ENCODE assay signal across 8 mouse cellular contexts in the genomic region with DNA sequence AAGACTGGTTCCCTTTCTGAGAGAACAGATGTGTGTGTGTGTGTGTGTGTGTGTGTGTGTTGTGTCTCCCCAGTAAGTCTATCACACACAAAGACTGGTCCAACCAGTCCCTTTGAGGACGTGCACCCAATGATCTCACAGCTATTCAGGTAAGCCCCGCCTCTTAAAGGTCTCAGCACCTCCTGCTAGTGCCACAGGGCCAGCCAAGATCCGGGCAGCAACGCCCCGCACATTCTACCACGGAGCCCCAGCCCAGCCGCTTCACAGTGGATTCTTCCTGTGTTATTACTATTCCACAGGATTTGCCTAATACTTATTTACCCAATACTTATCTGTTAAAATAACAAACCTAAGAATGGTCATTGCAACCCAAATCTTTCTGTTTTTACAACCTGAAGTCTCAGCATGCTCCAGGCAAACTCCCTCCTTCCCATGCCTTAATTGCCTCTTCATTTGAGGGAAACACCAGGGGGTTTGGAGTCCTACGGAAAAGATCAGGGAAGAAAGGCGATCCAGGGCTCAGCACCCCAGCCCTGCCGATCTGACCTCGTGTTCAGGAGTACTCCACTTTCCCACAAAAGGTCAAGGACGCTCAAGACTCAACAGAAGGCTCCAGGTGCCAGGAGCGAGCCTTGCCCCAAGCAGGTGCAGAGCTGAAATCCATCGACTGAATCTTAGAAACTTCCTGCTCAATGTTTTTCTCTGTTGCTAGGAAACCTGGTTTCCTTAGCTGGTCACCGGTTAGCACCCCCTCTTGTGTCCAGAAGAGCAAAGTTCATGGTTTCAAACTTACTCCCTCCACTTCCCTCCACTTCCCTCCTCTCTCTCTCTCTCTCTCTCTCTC. TPM values are rescaled to one million over a fixed set of nuclear protein-coding genes. Genes with fewer than 3 reads are reported as not detected.
DNase-seq lines count a peak whose midpoint lies in the region; ATAC-seq lines count a peak whose summit lies in the region.

No protein-coding gene starts in this region.

- no peaks in the 10 kb centered on the region for H3K27me3 ChIP-seq in embryonic facial prominence, embryonic 14.5 days (replicated peaks; ENCODE audit: control insufficient read depth, insufficient read depth, low read length)
- H3K27me3 ChIP-seq in heart, embryonic 13.5 days (replicated peaks) = no peaks in the 10 kb centered on the region
- no peaks in the 10 kb centered on the region for H3K27me3 ChIP-seq in kidney, embryonic 15.5 days

- peaks cover 10% of the 10 kb centered on the region for H3K4me1 ChIP-seq in embryonic facial prominence, embryonic 14.5 days (ENCODE audit: control insufficient read depth, insufficient read depth, low read length)
- peaks cover 29% of the 10 kb centered on the region for H3K4me1 ChIP-seq in heart, embryonic 13.5 days
- H3K4me1 ChIP-seq in kidney, embryonic 15.5 days = peaks cover 19% of the 10 kb centered on the region

- peak overlapping the region; percentile 44 for H3K4me2 ChIP-seq in embryonic facial prominence, embryonic 14.5 days (ENCODE audit: low read depth, low read length)
- peak overlapping the region; percentile 83 for H3K4me2 ChIP-seq in heart, embryonic 13.5 days
- peak overlapping the region; percentile 61 for H3K4me2 ChIP-seq in kidney, embryonic 15.5 days

- 1% methylated on average over 15 of the region's 15 CpGs for WGBS in embryonic facial prominence, embryonic 14.5 days
- WGBS in heart, embryonic 13.5 days = under 1% methylated on average over 15 of the region's 15 CpGs
- 3% methylated on average over 15 of the region's 15 CpGs for WGBS in kidney, embryonic 15.5 days

- H3K4me3 ChIP-seq in embryonic facial prominence, embryonic 14.5 days (ENCODE audit: low read depth, low read length) = no peak overlapping the region; the same call in 1 of the 2 replicates
- H3K4me3 ChIP-seq in heart, embryonic 13.5 days = peak overlapping the region; percentile 49
- peak overlapping the region; percentile 31 for H3K4me3 ChIP-seq in kidney, embryonic 15.5 days (replicated peaks)

- H3K36me3 ChIP-seq in embryonic facial prominence, embryonic 14.5 days (ENCODE audit: control insufficient read depth, insufficient read depth, low read length) = no peaks in the 10 kb centered on the region
- H3K36me3 ChIP-seq in heart, embryonic 13.5 days = no peaks in the 10 kb centered on the region
- no peaks in the 10 kb centered on the region for H3K36me3 ChIP-seq in kidney, embryonic 15.5 days

- peak; percentile 16 to 23 for DNase-seq in layer of hippocampus, postnatal 10 days (ENCODE audit: low spot score in 2 of 2)
- no peak for DNase-seq in layer of hippocampus, postnatal 36 days
- peak; percentile 93 for DNase-seq in embryonic facial prominence, embryonic 14.5 days (ENCODE audit: low spot score)
- DNase-seq in lung, postnatal 25 days (ENCODE audit: low spot score) = peak; percentile 89
- peak; percentile 90 for DNase-seq in skeletal muscle tissue, adult 2 months (ENCODE audit: low read depth, low spot score)
- no peak for DNase-seq in frontal cortex, postnatal 10 days (ENCODE audit: low spot score in 2 of 2)

- H3K27ac ChIP-seq in embryonic facial prominence, embryonic 14.5 days (replicated peaks; ENCODE audit: low read depth, low read length) = peak overlapping the region; percentile 49; the same call in 1 of the 2 replicates
- peak overlapping the region; percentile 66 for H3K27ac ChIP-seq in heart, embryonic 13.5 days (replicated peaks)
- peak overlapping the region; percentile 80 for H3K27ac ChIP-seq in kidney, embryonic 15.5 days

- peak overlapping the region; percentile 39; the same call in 1 of the 2 replicates for H3K9ac ChIP-seq in embryonic facial prominence, embryonic 14.5 days (ENCODE audit: low read depth, low read length)
- H3K9ac ChIP-seq in heart, embryonic 13.5 days = peak overlapping the region; percentile 77
- peak overlapping the region; percentile 23; the same call in 1 of the 2 replicates for H3K9ac ChIP-seq in kidney, embryonic 15.5 days

- no peaks in the 10 kb centered on the region for H3K9me3 ChIP-seq in embryonic facial prominence, embryonic 14.5 days (ENCODE audit: control insufficient read depth, low read length)
- no peaks in the 10 kb centered on the region for H3K9me3 ChIP-seq in heart, embryonic 13.5 days
- H3K9me3 ChIP-seq in kidney, embryonic 15.5 days (replicated peaks) = no peaks in the 10 kb centered on the region

- peak; percentile 95 for ATAC-seq in embryonic facial prominence, embryonic 14.5 days (ENCODE audit: low read depth)
- ATAC-seq in heart, embryonic 13.5 days (ENCODE audit: extremely low read depth, insufficient number of reproducible peaks, low FRiP score, low TSS enrichment) = peak; percentile 80
- ATAC-seq in kidney, embryonic 15.5 days (replicated peaks; ENCODE audit: low FRiP score) = peak; percentile 87

RNA-seq across cellular contexts. Expression of gene Raf1, which starts 41.5 kb away (rescaled TPM):
- 100 to 1,000 TPM; 114 to 123 TPM for total RNA-seq in layer of hippocampus, postnatal 10 days (2021)
- total RNA-seq in layer of hippocampus, postnatal 36 days (2021) = 10 to 100 TPM; 85.9 to 99.4 TPM
- polyA plus RNA-seq in embryonic facial prominence, embryonic 14.5 days (2014; fragmentation: Nextera tagmentation; extraction: Ambion mirVana) = 98.6 and 112 TPM in 2 replicates
- 85.0 and 85.7 TPM in 2 replicates for polyA plus RNA-seq in heart, embryonic 13.5 days (2015; fragmentation: Nextera tagmentation; extraction: Ambion mirVana)
- polyA plus RNA-seq in kidney, embryonic 15.5 days (2015; fragmentation: Nextera tagmentation; extraction: Ambion mirVana) = 87.0 and 94.9 TPM in 2 replicates

RNA-seq across cellular contexts. Expression of gene Tmem40, which starts 44.3 kb away (rescaled TPM):
- total RNA-seq in layer of hippocampus, postnatal 10 days (2021) = under 1 TPM; 0.38 to 0.87 TPM
- under 1 TPM; 0.40 to 0.71 TPM for total RNA-seq in layer of hippocampus, postnatal 36 days (2021)
- polyA plus RNA-seq in embryonic facial prominence, embryonic 14.5 days (2014; fragmentation: Nextera tagmentation; extraction: Ambion mirVana) = 7.5 and 7.8 TPM in 2 replicates
- 1.5 and 2.2 TPM in 2 replicates for polyA plus RNA-seq in heart, embryonic 13.5 days (2015; fragmentation: Nextera tagmentation; extraction: Ambion mirVana)
- 1.8 and 2.2 TPM in 2 replicates for polyA plus RNA-seq in kidney, embryonic 15.5 days (2015; fragmentation: Nextera tagmentation; extraction: Ambion mirVana)

RNA-seq across cellular contexts. Expression of gene Cand2, which starts 56.4 kb away (rescaled TPM):
- total RNA-seq in layer of hippocampus, postnatal 10 days (2021) = 1 to 10 TPM; 5.6 to 6.1 TPM
- 1 to 10 TPM; 3.1 to 3.2 TPM for total RNA-seq in layer of hippocampus, postnatal 36 days (2021)
- 36.9 and 42.6 TPM in 2 replicates for polyA plus RNA-seq in embryonic facial prominence, embryonic 14.5 days (2014; fragmentation: Nextera tagmentation; extraction: Ambion mirVana)
- polyA plus RNA-seq in heart, embryonic 13.5 days (2015; fragmentation: Nextera tagmentation; extraction: Ambion mirVana) = 51.2 and 52.5 TPM in 2 replicates
- 35.2 and 37.4 TPM in 2 replicates for polyA plus RNA-seq in kidney, embryonic 15.5 days (2015; fragmentation: Nextera tagmentation; extraction: Ambion mirVana)

Comparison
In these comparisons a context has a peak if more than half of its experiments do, and no peak if none do; other contexts are left out.
1. DNase-seq: peak in layer of hippocampus, postnatal 10 days (2 of 2), embryonic facial prominence, embryonic 14.5 days (single experiment), lung, postnatal 25 days (single experiment) and skeletal muscle tissue, adult 2 months (single experiment); none in layer of hippocampus, postnatal 36 days (0 of 2) and frontal cortex, postnatal 10 days (0 of 2).
2. H3K9ac ChIP-seq: peak in every context shown above with its lines; median percentile 77 in heart, embryonic 13.5 days; 39 in embryonic facial prominence, embryonic 14.5 days; 23 in kidney, embryonic 15.5 days.
3. Peak in every context shown above with its lines, with median percentiles within 50 percentile points of each other: ATAC-seq, H3K27ac ChIP-seq and H3K4me2 ChIP-seq.